Mouse (Mus musculus) G1E (cell line): ENCODE results near the gene Ppp1r9b.

Experiments used
- CTCF ChIP-seq: IDR thresholded peaks from 2 replicates; pipeline ENCODE4 v1.5.1; 2012; ENCODE audit warnings: low read depth, low read length, inconsistent platforms, mixed read lengths
- GATA1 ChIP-seq: IDR thresholded peaks from 2 replicates; pipeline ENCODE4 v1.6.1; 2012; ENCODE audit warnings: borderline replicate concordance, low read length, inconsistent platforms, mixed read lengths
- GATA2 ChIP-seq: IDR thresholded peaks from 2 replicates; pipeline ENCODE4 v1.6.1; 2012; ENCODE audit warnings: low read depth, low read length, inconsistent platforms, borderline replicate concordance
- POLR2AphosphoS5 ChIP-seq: IDR thresholded peaks from 2 replicates; pipeline ENCODE4 v1.6.1; 2012; ENCODE audit warnings: low read depth, low read length, inconsistent platforms; ENCODE audit not compliant: insufficient replicate concordance
- TAL1 ChIP-seq: conservative IDR thresholded peaks from 2 replicates; pipeline ENCODE4 v1.6.1; 2012; ENCODE audit warnings: low read depth, low read length, inconsistent platforms, mixed read lengths

GRCm38 (mm10) chr11:94987341-94987740 is 3.5 kb upstream of the Ppp1r9b start:
- TF ChIP-seq POLR2AphosphoS5 (no peak), CTCF (no peak), GATA1 (no peak), GATA2 (no peak), TAL1 (no peak)
